Mouse (Mus musculus) midbrain, embryonic 14.5 days (tissue): ENCODE data around the gene Slc11a1. TPM values are rescaled to one million over a fixed set of nuclear protein-coding genes. Genes with fewer than 3 reads are reported as not detected.
A peak's percentile ranks its signal among the peaks of the same experiment; 100 is the strongest.

Source experiments
- ATAC-seq: fragments of 200-750 bp; cut with Nextera tagmentation; 2 replicates; pipeline ENCODE4 v1.8.0; 2017; ENCODE audit warnings: moderate number of reproducible peaks, moderate library complexity; ENCODE audit not compliant: low FRiP score, low TSS enrichment
- DNase-seq: peaks from one replicate; pipeline ENCODE4 v3.0.0-alpha.2; 2015
- H3K27ac ChIP-seq: fragments of 300-500 bp; sonication (generic); replicated peaks from 2 replicates; pipeline ENCODE4 v1.5.1; 2014; ENCODE audit warnings: mild to moderate bottlenecking, low read depth, low read length, moderate library complexity
- H3K27me3 ChIP-seq: fragments of 300-500 bp; sonication (generic); 2 replicates; pipeline ENCODE4 v1.6.1; 2014; ENCODE audit warnings: low read length, control low read depth, mixed read lengths; ENCODE audit not compliant: control insufficient read depth, insufficient read depth
- H3K36me3 ChIP-seq: fragments of 300-500 bp; sonication (generic); 2 replicates; pipeline ENCODE4 v1.6.1; 2014; ENCODE audit warnings: low read length, control low read depth; ENCODE audit not compliant: control insufficient read depth, insufficient read depth
- H3K4me1 ChIP-seq: fragments of 300-500 bp; sonication (generic); 2 replicates; pipeline ENCODE4 v1.6.1; 2014; ENCODE audit warnings: mild to moderate bottlenecking, antibody characterized with exemption, low read length, control low read depth; ENCODE audit not compliant: control insufficient read depth, insufficient read depth
- H3K4me2 ChIP-seq: fragments of 300-500 bp; sonication (generic); 2 replicates; pipeline ENCODE4 v1.6.1; 2014; ENCODE audit warnings: mild to moderate bottlenecking, low read length, moderate library complexity
- H3K4me3 ChIP-seq: fragments of 300-500 bp; sonication (generic); replicated peaks from 2 replicates; pipeline ENCODE4 v1.5.1; 2014; ENCODE audit warnings: low read depth, low read length
- H3K9ac ChIP-seq: fragments of 300-500 bp; sonication (generic); replicated peaks from 2 replicates; pipeline ENCODE4 v1.6.1; 2014; ENCODE audit warnings: mild to moderate bottlenecking, low read length, moderate library complexity
- H3K9me3 ChIP-seq: fragments of 300-500 bp; sonication (generic); 2 replicates; pipeline ENCODE4 v1.6.1; 2016; ENCODE audit warnings: low read length, control low read depth, mixed read lengths; ENCODE audit not compliant: control insufficient read depth
- WGBS: fragments of 180-500 bp; shearing (Covaris S2); extraction: QIAGEN DNeasy Blood & Tissue Kit; methylation state at CpG from one replicate; pipeline ENCODE4 v1.1.7; 2014; 5-methylcytosine and 5-hydroxymethylcytosine counted together
- polyA plus RNA-seq: library from polyadenylated mRNA; unstranded; fragments of >200 nt; fragmentation: Nextera tagmentation; extraction: Ambion mirVana; gene quantifications from 2 replicates; pipeline ENCODE4 v1.2.1, GENCODE M21; 2014

Slc11a1 gene
- polyA plus RNA-seq, 1 experiment from 2014 or later, result 2.7 TPM

DNA sequence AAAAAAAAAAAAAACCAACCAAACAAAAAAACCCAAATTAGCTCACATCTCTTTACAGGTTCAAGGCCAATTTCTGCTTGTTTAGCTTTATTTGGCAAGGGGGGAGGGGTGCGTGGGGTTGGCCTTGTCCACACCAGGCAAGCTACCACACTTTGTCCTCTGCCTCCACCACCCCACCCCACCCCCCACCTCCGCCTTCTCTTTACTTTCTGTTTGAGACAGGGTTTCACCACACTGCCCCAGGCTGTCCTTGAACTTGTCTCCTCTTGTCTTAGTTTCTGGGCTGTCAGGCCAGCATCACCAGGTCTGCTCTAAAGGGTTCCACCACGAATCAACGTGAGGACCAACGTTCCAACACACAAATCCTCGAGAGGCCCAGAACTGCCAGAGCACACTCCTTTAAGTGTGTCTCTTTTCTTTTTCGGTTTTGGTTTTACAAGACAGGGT lies 4.1 kb downstream of the Slc11a1 start:
- no peaks in the 10 kb centered on the region for H3K27me3 ChIP-seq
- H3K4me1 ChIP-seq, result no peaks in the 10 kb centered on the region
- H3K4me3 ChIP-seq, result no peak overlapping the region
- no peak overlapping the region for H3K4me2 ChIP-seq
- no peaks in the 10 kb centered on the region for H3K36me3 ChIP-seq
- ATAC-seq, result no peak
- no peaks in the 10 kb centered on the region for H3K9me3 ChIP-seq
- 85% methylated on average over 7 of the region's 7 CpGs for WGBS
- H3K9ac ChIP-seq, result no peak overlapping the region
- H3K27ac ChIP-seq, result no peak overlapping the region
- no peak for DNase-seq

GRCm38 (mm10) chr1:74380484-74380883 lies 5.5 kb downstream of the Slc11a1 start:
- Histone ChIP-seq H3K4me3 (no peak overlapping the region), H3K9ac (no peak overlapping the region), H3K27me3 (no peaks in the 10 kb centered on the region), H3K9me3 (no peaks in the 10 kb centered on the region), H3K27ac (no peak overlapping the region), H3K36me3 (no peaks in the 10 kb centered on the region), H3K4me1 (no peaks in the 10 kb centered on the region), H3K4me2 (no peak overlapping the region)
- ATAC-seq (no peak), DNase-seq (no peak)
- WGBS, result 85% methylated on average over 5 of the region's 5 CpGs

DNA sequence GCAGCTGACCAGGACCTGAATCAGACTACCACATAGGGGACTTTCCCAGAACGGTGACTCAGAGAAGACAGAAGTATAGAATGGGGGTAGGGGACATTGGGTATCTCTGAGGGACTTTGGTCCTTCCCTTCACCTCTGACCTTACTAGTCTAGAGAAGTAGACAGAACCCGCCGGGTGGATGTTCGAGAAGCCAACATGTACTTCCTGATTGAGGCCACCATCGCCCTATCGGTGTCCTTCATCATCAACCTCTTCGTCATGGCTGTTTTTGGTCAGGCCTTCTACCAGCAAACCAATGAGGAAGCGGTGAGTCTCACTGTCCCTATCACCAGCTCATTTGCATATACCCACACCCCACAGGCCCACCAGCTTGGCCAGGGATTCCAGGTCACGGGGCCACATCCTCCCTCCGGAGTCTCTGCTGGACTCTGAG lies 6.6 kb downstream of the Slc11a1 start:
- no peak overlapping the region for H3K4me2 ChIP-seq
- H3K4me1 ChIP-seq, result no peaks in the 10 kb centered on the region
- DNase-seq (no peak), ATAC-seq (no peak)
- H3K4me3 ChIP-seq, result no peak overlapping the region
- no peaks in the 10 kb centered on the region for H3K27me3 ChIP-seq
- WGBS, result 94% methylated on average over 10 of the region's 10 CpGs
- H3K36me3 ChIP-seq, result no peaks in the 10 kb centered on the region
- H3K9me3 ChIP-seq, result no peaks in the 10 kb centered on the region
- H3K9ac ChIP-seq, result no peak overlapping the region
- no peak overlapping the region for H3K27ac ChIP-seq

- Histone ChIP-seq H3K9ac (no peak overlapping the region), H3K4me2 (no peak overlapping the region), H3K4me3 (no peak overlapping the region), H3K27ac (no peak overlapping the region), H3K27me3 (no peaks in the 10 kb centered on the region), H3K36me3 (no peaks in the 10 kb centered on the region), H3K4me1 (no peaks in the 10 kb centered on the region), H3K9me3 (no peaks in the 10 kb centered on the region)
- WGBS, result 90% methylated on average over 13 of the region's 13 CpGs
- ATAC-seq (no peak), DNase-seq (no peak)
These were observed 8.4 kb downstream of the Slc11a1 start for GRCm38 (mm10) chr1:74383385-74383784.

GRCm38 (mm10) chr1:74384525-74384924 lies 9.5 kb downstream of the Slc11a1 start:
- H3K9ac ChIP-seq, result no peak overlapping the region
- WGBS, result 84% methylated on average over 8 of the region's 8 CpGs

DNA sequence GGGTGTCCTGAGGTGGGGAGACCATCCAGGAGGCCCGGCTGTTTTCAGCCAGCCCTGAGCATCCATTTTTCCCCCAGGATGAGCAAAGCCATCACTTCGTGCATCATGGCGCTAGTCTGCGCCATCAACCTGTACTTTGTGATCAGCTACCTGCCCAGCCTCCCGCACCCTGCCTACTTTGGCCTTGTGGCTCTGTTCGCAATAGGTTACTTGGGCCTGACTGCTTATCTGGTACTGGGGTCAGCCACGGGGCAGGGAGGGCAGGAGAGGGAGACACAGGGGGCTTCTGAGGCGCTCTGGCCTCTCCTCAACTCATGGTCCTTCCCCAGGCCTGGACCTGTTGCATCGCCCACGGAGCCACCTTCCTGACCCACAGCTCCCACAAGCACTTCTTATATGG lies 10.1 kb downstream of the Slc11a1 start:
- H3K9me3 ChIP-seq, result no peaks in the 10 kb centered on the region
- H3K27me3 ChIP-seq, result peaks cover 1% of the 10 kb centered on the region; the same call in 1 of the 2 replicates
- WGBS, result 94% methylated on average over 10 of the region's 10 CpGs
- no peak overlapping the region for H3K9ac ChIP-seq
- DNase-seq (no peak), ATAC-seq (no peak)
- H3K27ac ChIP-seq, result no peak overlapping the region
- H3K4me3 ChIP-seq, result no peak overlapping the region
- H3K4me2 ChIP-seq, result no peak overlapping the region
- H3K36me3 ChIP-seq, result no peaks in the 10 kb centered on the region
- H3K4me1 ChIP-seq, result no peaks in the 10 kb centered on the region

More at GRCm38 (mm10) chr1:74384525-74384924, 9.5 kb downstream of the Slc11a1 start:
- ATAC-seq (no peak), DNase-seq (no peak)
- Histone ChIP-seq H3K27ac (no peak overlapping the region), H3K9me3 (no peaks in the 10 kb centered on the region), H3K4me3 (no peak overlapping the region), H3K36me3 (no peaks in the 10 kb centered on the region), H3K27me3 (no peaks in the 10 kb centered on the region; the same call in 1 of the 2 replicates), H3K4me1 (no peaks in the 10 kb centered on the region), H3K4me2 (no peak overlapping the region)

- 91% methylated on average over 8 of the region's 8 CpGs for WGBS
- Histone ChIP-seq H3K9ac (no peak overlapping the region), H3K9me3 (no peaks in the 10 kb centered on the region), H3K4me1 (no peaks in the 10 kb centered on the region), H3K27ac (no peak overlapping the region), H3K4me3 (no peak overlapping the region), H3K36me3 (no peaks in the 10 kb centered on the region), H3K4me2 (no peak overlapping the region), H3K27me3 (peaks cover 6% of the 10 kb centered on the region; the same call in 1 of the 2 replicates)
- ATAC-seq (no peak), DNase-seq (no peak)
These were observed 10.5 kb downstream of the Slc11a1 start for GRCm38 (mm10) chr1:74385531-74385930.

- ATAC-seq, result no peak
- DNase-seq, result no peak
- peak overlapping the region; percentile 74 for H3K4me2 ChIP-seq
- H3K9me3 ChIP-seq, result no peaks in the 10 kb centered on the region
- peak overlapping the region; percentile 91 for H3K27ac ChIP-seq
- H3K4me1 ChIP-seq, result no peaks in the 10 kb centered on the region
- H3K4me3 ChIP-seq, result peak overlapping the region; percentile 55
- H3K27me3 ChIP-seq, result peaks cover 8% of the 10 kb centered on the region; the same call in 1 of the 2 replicates
- H3K36me3 ChIP-seq, result no peaks in the 10 kb centered on the region
- peak overlapping the region; percentile 51 for H3K9ac ChIP-seq
- 64% methylated on average over 7 of the region's 10 CpGs for WGBS
These were observed 11.3 kb downstream of the Slc11a1 start for GRCm38 (mm10) chr1:74386363-74386713.

- Histone ChIP-seq H3K4me3 (peak overlapping the region; percentile 55), H3K27ac (peak overlapping the region; percentile 91), H3K27me3 (peaks cover 8% of the 10 kb centered on the region; the same call in 1 of the 2 replicates), H3K36me3 (no peaks in the 10 kb centered on the region), H3K4me1 (no peaks in the 10 kb centered on the region), H3K9ac (peak overlapping the region; percentile 51), H3K4me2 (peak overlapping the region; percentile 74), H3K9me3 (no peaks in the 10 kb centered on the region)
- under 1% methylated on average over 26 of the region's 26 CpGs for WGBS
- ATAC-seq (peak; percentile 89), DNase-seq (peak; percentile 96)
These were observed 11.9 kb downstream of the Slc11a1 start for GRCm38 (mm10) chr1:74386714-74387385.
